Mouse (Mus musculus): ENCODE results near the gene Zfp972. TPM values are rescaled to one million over a fixed set of nuclear protein-coding genes. Genes with fewer than 3 reads are reported as not detected.

The Zfp972 gene
- polyA plus RNA-seq, 1 experiment from 2014 or later = not detected

Other genes with a start within 250 kb of the Zfp972 start
- gene Gm14322, start 166.3 kb downstream of the Zfp972 start, polyA plus RNA-seq (2014; fragmentation: Nextera tagmentation; extraction: Ambion mirVana) = 7.9 and 11.8 TPM in 2 replicates
- gene Gm14325, start 85.3 kb downstream of the Zfp972 start, polyA plus RNA-seq (2014; fragmentation: Nextera tagmentation; extraction: Ambion mirVana) = 38.8 and 43.3 TPM in 2 replicates
- 0.84 and 2.4 TPM in 2 replicates for gene Gm14327, start 28.5 kb downstream of the Zfp972 start, polyA plus RNA-seq (2014; fragmentation: Nextera tagmentation; extraction: Ambion mirVana)
- gene Gm14326, start 31.7 kb upstream of the Zfp972 start, polyA plus RNA-seq (2014; fragmentation: Nextera tagmentation; extraction: Ambion mirVana) = 15.4 and 18.3 TPM in 2 replicates
- 8.6 and 10.4 TPM in 2 replicates for gene Zfp971, start 97.7 kb upstream of the Zfp972 start, polyA plus RNA-seq (2014; fragmentation: Nextera tagmentation; extraction: Ambion mirVana)
- 14.2 and 15.3 TPM in 2 replicates for gene Zfp931, start 152.9 kb upstream of the Zfp972 start, polyA plus RNA-seq (2014; fragmentation: Nextera tagmentation; extraction: Ambion mirVana)
- 56.4 and 66.7 TPM in 2 replicates for gene Phactr3, start 193.4 kb upstream of the Zfp972 start, polyA plus RNA-seq (2014; fragmentation: Nextera tagmentation; extraction: Ambion mirVana)